Mouse (Mus musculus) heart, adult 2 months (tissue): ENCODE measurements at regions not wholly inside any gene's neighbourhood (a gene's known extent, or its start where the extent isn't known, plus 50 kb on each side); places are given as distances from the start of the nearest gene placed in this dataset.

Source experiments
- DNase-seq, 2 experiments: peaks; one replicate each; pipeline ENCODE4 v3.0.0; 2021
- H3K27ac ChIP-seq: fragments of 200-600 bp; 2 replicates; pipeline ENCODE4 v1.8.1; 2022
- H3K27me3 ChIP-seq: fragments of 200-500 bp; 2 replicates; pipeline ENCODE4 v1.6.1; 2012; ENCODE audit warnings: mild to moderate bottlenecking, low read length, inconsistent platforms, mixed read lengths; ENCODE audit not compliant: control insufficient read depth, insufficient read depth
- H3K36me3 ChIP-seq: fragments of 200-500 bp; 2 replicates; pipeline ENCODE4 v1.6.1; 2012; ENCODE audit warnings: low read length, inconsistent platforms; ENCODE audit not compliant: control insufficient read depth, insufficient read depth
- H3K4me1 ChIP-seq: fragments of 200-500 bp; 2 replicates; pipeline ENCODE4 v1.6.1; 2011; ENCODE audit warnings: low read length; ENCODE audit not compliant: control insufficient read depth, insufficient read depth
- H3K4me3 ChIP-seq: fragments of 200-600 bp; 2 replicates; pipeline ENCODE4 v1.8.1; 2022
- H3K79me2 ChIP-seq: fragments of 200-500 bp; replicated peaks from 2 replicates; pipeline ENCODE4 v1.6.1; 2012; ENCODE audit warnings: mild to moderate bottlenecking, inconsistent platforms, low read length, moderate library complexity, mixed read lengths; ENCODE audit not compliant: control insufficient read depth, insufficient read depth
- H3K9ac ChIP-seq: fragments of 200-500 bp; 2 replicates; pipeline ENCODE4 v1.6.1; 2012; ENCODE audit warnings: low read depth, mild to moderate bottlenecking, control low read depth, inconsistent platforms, low read length, mixed read lengths
- CTCF ChIP-seq: fragments of 200-600 bp; IDR thresholded peaks from 2 replicates; pipeline ENCODE4 v1.8.1; 2022; ENCODE audit warnings: antibody characterized with exemption, mild to moderate bottlenecking, moderate library complexity
- EP300 ChIP-seq: fragments of 200-500 bp; IDR thresholded peaks from 2 replicates; pipeline ENCODE4 v1.6.1; 2011; ENCODE audit warnings: low read depth, low read length, control low read depth; ENCODE audit not compliant: insufficient read depth
- POLR2A ChIP-seq: fragments of 200-500 bp; IDR thresholded peaks from 2 replicates; pipeline ENCODE4 v1.6.1; 2011; ENCODE audit warnings: mild to moderate bottlenecking, low read depth, low read length, control low read depth; ENCODE audit not compliant: insufficient read depth
- WGBS: fragments of 180-500 bp; shearing (Covaris S2); methylation state at CpG from one replicate; pipeline ENCODE4 v1.1.7; 2018; 5-methylcytosine and 5-hydroxymethylcytosine counted together
- intact Hi-C: fragments of 180-260 bp; cut with DNase I; formaldehyde crosslinking; loops from one replicate; pipeline ENCODE4 v1.15.1; 2025

GRCm38 (mm10) chr13:80346980-80347649 lies 536.1 kb upstream of the Arrdc3 start:
- intact Hi-C loops = no loop called here
- no peaks in the 10 kb centered on the region for H3K36me3 ChIP-seq
- H3K9ac ChIP-seq = no peak overlapping the region
- H3K4me1 ChIP-seq = no peaks in the 10 kb centered on the region
- DNase-seq = no peak
- 57% methylated on average over 2 of the region's 2 CpGs for WGBS
- H3K27me3 ChIP-seq = no peaks in the 10 kb centered on the region
- TF ChIP-seq POLR2A (no peak), EP300 (no peak), CTCF (no peak)
- no peak overlapping the region for H3K27ac ChIP-seq
- H3K4me3 ChIP-seq = no peak overlapping the region
- H3K79me2 ChIP-seq = no peaks in the 10 kb centered on the region

GRCm38 (mm10) chr13:80365964-80366363 lies 517.2 kb upstream of the Arrdc3 start:
- Histone ChIP-seq H3K4me1 (no peaks in the 10 kb centered on the region), H3K36me3 (no peaks in the 10 kb centered on the region), H3K27ac (no peak overlapping the region), H3K27me3 (no peaks in the 10 kb centered on the region), H3K4me3 (no peak overlapping the region), H3K9ac (no peak overlapping the region), H3K79me2 (no peaks in the 10 kb centered on the region)
- TF ChIP-seq EP300 (no peak), POLR2A (no peak), CTCF (no peak)
- 82% methylated on average over 2 of the region's 2 CpGs for WGBS
- DNase-seq = no peak
- intact Hi-C loops = no loop called here

GRCm38 (mm10) chr13:80370491-80370890 lies 512.7 kb upstream of the Arrdc3 start:
- DNase-seq = no peak
- no peaks in the 10 kb centered on the region for H3K79me2 ChIP-seq
- TF ChIP-seq POLR2A (no peak), CTCF (no peak), EP300 (no peak)
- no peaks in the 10 kb centered on the region for H3K4me1 ChIP-seq
- H3K36me3 ChIP-seq = no peaks in the 10 kb centered on the region
- intact Hi-C loops = no loop called here
- H3K4me3 ChIP-seq = no peak overlapping the region
- no peak overlapping the region for H3K27ac ChIP-seq
- no peak overlapping the region for H3K9ac ChIP-seq
- no peaks in the 10 kb centered on the region for H3K27me3 ChIP-seq
- WGBS = 79% methylated on average over 1 of the region's 1 CpGs

GRCm38 (mm10) chr13:80381280-80381965 lies 501.8 kb upstream of the Arrdc3 start:
- no peak for TF ChIP-seq POLR2A
- TF ChIP-seq EP300 = no peak
- TF ChIP-seq CTCF = no peak
- H3K36me3 ChIP-seq = no peaks in the 10 kb centered on the region
- no peaks in the 10 kb centered on the region for H3K4me1 ChIP-seq
- no peak overlapping the region for H3K4me3 ChIP-seq
- no peaks in the 10 kb centered on the region for H3K27me3 ChIP-seq
- intact Hi-C loops = no loop called here
- WGBS = 64% methylated on average over 4 of the region's 4 CpGs
- H3K79me2 ChIP-seq = no peaks in the 10 kb centered on the region
- H3K27ac ChIP-seq = no peak overlapping the region
- H3K9ac ChIP-seq = no peak overlapping the region
- no peak for DNase-seq

- no peak for DNase-seq
- Histone ChIP-seq H3K4me3 (no peak overlapping the region), H3K36me3 (no peaks in the 10 kb centered on the region), H3K27ac (no peak overlapping the region), H3K9ac (no peak overlapping the region), H3K79me2 (no peaks in the 10 kb centered on the region), H3K4me1 (no peaks in the 10 kb centered on the region), H3K27me3 (no peaks in the 10 kb centered on the region)
- TF ChIP-seq EP300 (no peak), POLR2A (no peak), CTCF (no peak)
- intact Hi-C loops = no loop called here
- WGBS = 65% methylated on average over 2 of the region's 2 CpGs
Measured at GRCm38 (mm10) chr13:80381966-80382666, 501.1 kb upstream of the Arrdc3 start.

- TF ChIP-seq POLR2A (no peak), CTCF (no peak), EP300 (no peak)
- DNase-seq = no peak
- Histone ChIP-seq H3K79me2 (no peaks in the 10 kb centered on the region), H3K27ac (no peak overlapping the region), H3K27me3 (no peaks in the 10 kb centered on the region), H3K4me1 (no peaks in the 10 kb centered on the region), H3K36me3 (no peaks in the 10 kb centered on the region), H3K4me3 (no peak overlapping the region), H3K9ac (no peak overlapping the region)
- intact Hi-C loops = no loop called here
Measured at GRCm38 (mm10) chr13:80408928-80409327, 474.3 kb upstream of the Arrdc3 start.
